Mouse (Mus musculus): ENCODE results near the gene Rmdn2.

Gene Rmdn2

GRCm38 (mm10) chr17:79611545-79611944 is at the start of gene Rmdn2:
Gene Rmdn2, plus strand, starts transcription at chr17:79611863.
- DNase-seq (ENCODE audit: low spot score in 2 of 2), result no peak

DNA sequence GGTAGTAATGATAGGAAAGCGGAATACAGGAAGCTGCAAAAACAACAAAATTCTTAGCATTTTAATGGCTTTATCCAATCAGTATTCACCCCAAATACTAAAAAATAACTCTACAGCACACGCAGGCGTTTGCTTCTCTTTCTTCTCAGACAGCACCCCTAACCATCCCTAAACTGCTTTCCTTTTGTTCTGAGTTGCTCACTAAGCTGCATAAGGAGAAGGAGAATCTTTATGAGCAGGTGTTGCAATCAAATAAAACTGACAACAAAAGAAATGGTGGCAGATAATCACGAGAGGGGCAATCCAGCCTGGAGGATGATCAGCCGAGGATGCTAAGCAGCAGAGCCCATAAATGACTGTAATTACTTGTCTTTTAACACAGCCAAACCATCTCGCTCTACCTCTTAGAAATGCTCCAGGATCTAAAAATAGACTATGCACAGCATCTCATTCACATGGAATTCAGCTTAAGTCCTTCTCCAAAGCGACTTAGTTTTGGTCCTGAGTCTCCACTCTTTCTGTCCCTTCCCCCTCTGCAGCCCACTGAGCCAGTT is 48.5 kb upstream of the Rmdn2 start:
- no peak for DNase-seq (ENCODE audit: low spot score in 2 of 2)

DNA sequence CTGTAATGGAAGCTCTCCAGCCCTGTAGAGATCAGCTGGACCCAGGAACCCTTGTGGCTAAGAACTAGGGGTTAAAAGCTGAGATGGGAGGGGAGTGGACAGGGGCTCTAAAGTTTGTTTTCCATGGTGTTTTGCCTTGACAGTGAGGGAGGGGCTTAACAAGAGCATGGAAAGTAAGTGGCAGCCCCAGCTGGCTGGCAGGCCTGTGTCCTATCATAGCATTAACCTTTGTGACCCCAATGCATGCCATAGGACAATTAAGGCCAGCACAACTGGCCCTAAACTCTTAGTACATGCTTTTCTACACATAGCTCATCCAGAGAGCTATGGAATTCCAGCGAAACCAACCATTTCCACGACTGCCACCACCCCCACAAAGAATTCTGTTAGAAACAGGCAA is 47.9 kb upstream of the Rmdn2 start:
- DNase-seq (ENCODE audit: low spot score in 2 of 2), result no peak

- no peak for DNase-seq (ENCODE audit: low spot score in 2 of 2)
Observed at GRCm38 (mm10) chr17:79565241-79565961, 46.3 kb upstream of the Rmdn2 start.

DNA sequence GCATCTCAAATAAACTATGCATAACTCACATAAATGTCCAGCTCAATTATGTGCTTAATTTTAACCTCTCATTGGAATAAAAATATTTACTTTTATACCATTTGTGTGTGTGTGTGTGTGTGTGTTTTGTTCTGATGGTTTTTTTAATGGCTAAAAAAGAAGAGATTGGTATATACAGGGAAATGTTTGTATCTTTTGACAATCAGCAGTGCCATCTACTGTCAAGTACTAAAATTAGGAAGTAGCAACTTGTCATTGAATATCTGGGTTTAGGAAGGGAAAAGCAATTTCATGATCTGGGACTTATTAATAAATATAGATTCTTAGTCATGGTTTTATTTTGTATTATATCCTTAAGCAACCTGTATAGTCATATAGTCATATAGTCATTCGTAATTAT is 43.3 kb upstream of the Rmdn2 start:
- no peak for DNase-seq (ENCODE audit: low spot score in 2 of 2)

DNA sequence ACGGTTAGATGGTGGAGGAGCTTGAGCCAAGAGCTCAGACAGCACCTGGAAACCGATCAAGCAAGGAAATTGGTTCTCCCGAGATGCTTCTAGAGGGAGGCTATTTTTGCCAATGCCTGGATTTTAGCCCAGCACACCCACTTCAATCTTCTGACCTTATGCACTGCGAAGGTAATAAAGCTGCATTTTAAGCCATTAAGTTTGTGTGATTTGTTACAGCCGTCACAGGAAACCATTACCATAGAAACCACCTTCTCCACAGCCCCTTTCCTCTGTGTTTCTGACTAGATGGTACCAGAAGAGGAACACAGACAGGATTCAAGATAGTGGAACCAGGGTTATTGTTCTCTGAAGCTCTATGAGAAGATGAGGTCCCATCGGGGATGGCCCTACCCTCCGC is 33.3 kb upstream of the Rmdn2 start:
- DNase-seq (ENCODE audit: low spot score in 2 of 2), result no peak

- DNase-seq (ENCODE audit: low spot score in 2 of 2), result peak; percentile 45 to 59
Observed at GRCm38 (mm10) chr17:79580264-79580920, 31.3 kb upstream of the Rmdn2 start.

DNA sequence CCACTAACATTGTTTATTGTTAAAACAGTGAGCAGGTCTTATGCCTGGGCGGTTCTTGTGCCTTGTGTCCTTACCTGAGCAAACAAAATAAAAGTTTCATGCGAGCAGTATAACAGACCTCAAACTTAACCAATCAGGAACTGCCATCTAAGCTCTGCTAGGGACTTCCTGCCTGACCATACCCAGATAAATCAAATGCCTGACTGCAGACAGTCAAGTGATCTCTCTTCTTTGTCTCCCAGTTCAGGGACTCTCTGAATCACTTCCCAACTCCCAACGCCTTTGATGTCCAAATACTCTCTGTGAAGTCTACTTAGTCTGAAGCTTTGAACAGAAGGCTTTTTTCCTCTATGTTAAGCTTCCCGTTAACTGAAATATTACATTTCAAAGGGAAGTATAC is 28.2 kb upstream of the Rmdn2 start:
- no peak for DNase-seq (ENCODE audit: low spot score in 2 of 2)

GRCm38 (mm10) chr17:79584246-79584800 is 27.3 kb upstream of the Rmdn2 start:
- peak; percentile 22 to 50 for DNase-seq (ENCODE audit: low spot score in 2 of 2)

DNA sequence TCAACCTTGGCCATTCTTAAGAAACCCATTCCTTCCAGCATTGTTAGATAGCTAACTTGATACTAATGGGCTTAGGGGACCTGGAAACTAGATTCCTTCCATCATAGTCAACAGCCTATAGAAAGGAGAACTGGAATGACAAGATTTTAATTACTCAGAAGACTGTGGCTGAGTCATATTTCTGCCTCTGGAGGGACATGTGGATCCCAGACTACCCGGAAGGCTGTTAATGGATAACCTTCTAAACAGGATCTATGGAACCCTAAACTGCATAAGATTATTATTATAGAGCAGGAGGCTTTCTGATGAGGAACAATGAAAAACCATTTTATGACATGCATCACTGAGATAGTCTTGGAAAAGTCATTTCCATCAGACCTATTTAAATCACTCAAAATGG is 21.8 kb upstream of the Rmdn2 start:
- DNase-seq (ENCODE audit: low spot score in 2 of 2), result no peak

DNA sequence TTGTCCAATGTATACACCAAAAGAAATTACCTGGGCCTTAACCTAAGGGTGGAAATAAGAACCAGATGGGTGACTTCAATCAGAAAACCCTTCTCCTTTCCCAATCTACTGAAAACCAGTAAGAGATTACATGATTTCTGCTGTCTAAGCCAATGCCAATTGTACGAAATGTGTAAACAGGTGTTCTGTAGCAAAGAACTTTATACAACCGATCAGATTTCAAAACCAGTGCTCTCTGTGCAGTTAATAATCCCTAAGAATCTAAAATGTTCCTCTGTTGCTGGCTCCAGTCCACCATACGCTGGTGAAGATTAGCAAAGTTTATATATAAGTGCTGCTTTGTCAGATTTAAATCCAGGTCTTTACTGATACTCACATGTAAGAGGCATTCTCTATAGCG is 15.7 kb upstream of the Rmdn2 start:
- no peak for DNase-seq (ENCODE audit: low spot score in 2 of 2)

DNA sequence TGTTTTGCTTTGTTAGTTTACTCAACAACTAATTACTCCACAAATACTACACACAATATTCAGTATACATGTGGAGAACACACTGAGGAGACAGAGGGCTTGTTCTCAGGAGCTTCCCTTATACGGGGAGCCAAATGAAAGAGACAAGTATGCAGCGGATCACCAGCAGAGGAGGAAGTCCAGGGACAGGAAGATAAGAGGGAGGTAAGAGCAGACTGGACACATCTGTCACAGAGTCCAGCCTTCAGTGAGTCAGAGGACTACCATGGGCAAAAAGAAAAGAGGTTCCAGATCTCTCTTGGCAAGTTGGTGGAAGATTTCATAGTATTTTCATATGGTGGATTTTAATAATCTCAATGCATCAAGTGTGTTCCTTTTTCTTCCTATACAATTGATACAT is 13.5 kb upstream of the Rmdn2 start:
- DNase-seq (ENCODE audit: low spot score in 2 of 2), result no peak

GRCm38 (mm10) chr17:79598596-79599577 is 12.8 kb upstream of the Rmdn2 start:
- no peak for DNase-seq (ENCODE audit: low spot score in 2 of 2)

DNA sequence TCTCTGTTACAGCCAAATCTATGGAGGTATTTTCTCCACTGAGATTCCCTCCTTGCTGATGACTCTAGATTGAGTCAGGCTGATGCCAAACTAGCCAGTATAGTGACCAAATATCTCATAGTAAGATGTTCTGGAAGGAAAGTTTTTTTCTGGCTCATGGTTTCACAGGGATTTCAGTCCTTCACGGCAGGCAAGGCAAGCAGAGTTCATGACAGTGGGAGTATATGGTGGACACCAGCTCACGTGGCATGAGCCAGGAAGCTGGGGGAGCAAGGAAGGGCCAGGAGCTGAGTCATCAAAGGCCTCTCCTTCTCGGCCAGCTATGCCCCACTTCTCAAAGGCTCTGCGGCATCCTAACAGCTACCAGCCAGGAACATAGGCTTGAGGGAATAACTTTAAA is 11.6 kb upstream of the Rmdn2 start:
- DNase-seq (ENCODE audit: low spot score in 2 of 2), result no peak

DNA sequence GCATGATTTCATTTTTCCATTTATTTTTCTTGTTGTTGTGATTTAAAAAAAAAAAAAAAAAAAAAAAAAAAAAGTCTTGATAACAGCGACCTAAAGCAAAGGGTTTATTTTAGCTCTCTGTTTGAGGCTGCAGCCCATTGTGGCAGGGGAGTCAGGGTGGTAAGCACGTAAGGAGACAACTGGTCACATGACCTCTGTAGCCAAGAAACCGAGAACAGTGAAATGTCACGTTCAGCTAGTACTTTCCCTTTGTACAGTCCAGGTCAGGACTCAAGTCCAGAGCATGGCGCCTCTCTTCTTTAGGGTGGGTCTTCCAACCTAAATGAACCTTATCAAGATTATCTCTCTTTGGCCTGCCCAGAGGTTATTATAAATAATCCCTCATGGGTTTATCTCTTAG is 9.3 kb upstream of the Rmdn2 start:
- DNase-seq (ENCODE audit: low spot score in 2 of 2), result no peak

GRCm38 (mm10) chr17:79603427-79603826 is 8.2 kb upstream of the Rmdn2 start:
- no peak for DNase-seq (ENCODE audit: low spot score in 2 of 2)

GRCm38 (mm10) chr17:79605794-79606193 is 5.9 kb upstream of the Rmdn2 start:
- no peak for DNase-seq (ENCODE audit: low spot score in 2 of 2)

DNA sequence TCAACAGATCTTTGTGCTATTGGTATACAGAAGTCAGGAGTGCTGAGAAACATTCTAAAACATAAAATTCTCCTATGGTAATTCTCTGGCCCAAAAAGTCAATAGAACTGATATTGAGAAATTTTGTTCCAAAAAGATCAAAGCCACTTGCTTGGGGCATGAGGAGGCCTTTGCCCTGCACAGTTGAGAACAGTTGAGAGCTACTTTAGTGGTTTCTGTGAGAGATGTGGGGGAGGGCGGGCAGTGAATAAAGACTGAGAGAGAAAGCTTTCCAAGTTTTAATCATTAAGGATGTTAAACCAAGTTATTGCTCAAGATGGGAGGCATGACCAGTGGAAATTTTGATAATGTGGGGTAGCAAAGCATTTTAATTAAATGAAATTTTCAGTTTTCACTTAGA is 2.0 kb upstream of the Rmdn2 start:
- no peak for DNase-seq (ENCODE audit: low spot score in 2 of 2)

DNA sequence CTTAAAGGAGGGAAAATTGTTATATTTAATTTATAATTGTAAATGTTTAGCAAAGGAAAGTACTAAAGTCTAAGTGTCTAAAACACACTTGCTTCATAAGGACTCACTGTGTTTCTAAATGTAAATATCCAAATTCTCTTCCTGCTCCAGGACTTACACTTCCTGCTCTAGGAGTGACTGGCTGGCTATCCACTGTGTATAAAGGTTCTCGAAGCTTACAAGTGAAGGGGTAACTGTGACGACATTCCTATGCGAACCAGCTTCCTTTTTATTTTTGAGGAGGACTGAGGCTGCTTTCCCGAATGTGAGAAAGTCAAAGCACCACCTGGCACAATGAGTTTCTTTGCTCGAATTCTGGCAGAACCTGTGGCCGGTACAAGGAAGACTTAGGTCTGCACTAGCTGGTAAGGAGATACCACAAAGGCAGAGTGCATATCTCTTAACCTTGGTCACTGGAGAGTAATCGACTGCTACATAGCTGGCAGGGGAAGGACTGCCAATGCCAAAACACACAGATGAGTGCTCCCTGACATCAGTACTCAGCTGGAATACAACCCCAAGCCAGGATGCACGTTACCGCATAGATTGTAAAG is 1.4 kb upstream of the Rmdn2 start:
- DNase-seq (ENCODE audit: low spot score in 2 of 2), result no peak

- peak; percentile 56 to 61 for DNase-seq (ENCODE audit: low spot score in 2 of 2)
Observed at GRCm38 (mm10) chr17:79614691-79615588, 3.3 kb downstream of the Rmdn2 start.
